Mouse (Mus musculus): ENCODE measurements around the gene Fbh1. TPM values are rescaled to one million over a fixed set of nuclear protein-coding genes. Genes with fewer than 3 reads are reported as not detected.

The Fbh1 gene
- polyA plus RNA-seq, 1 experiment from 2014 or later = 134 TPM

- no peaks in the 10 kb centered on the region for H3K4me1 ChIP-seq (ENCODE audit: control insufficient read depth, insufficient read depth, low read length)
- no peaks in the 10 kb centered on the region for H3K27me3 ChIP-seq (ENCODE audit: control insufficient read depth, insufficient read depth, low read length)
- H3K36me3 ChIP-seq (ENCODE audit: control insufficient read depth, insufficient read depth, low read length) = no peaks in the 10 kb centered on the region
- DNase-seq (ENCODE audit: low spot score) = no peak
- no peak overlapping the region for H3K9ac ChIP-seq (ENCODE audit: low read length)
- no peak overlapping the region for H3K4me3 ChIP-seq (ENCODE audit: low read depth, low read length)
- H3K27ac ChIP-seq (ENCODE audit: low read depth, low read length) = no peak overlapping the region
- H3K4me2 ChIP-seq (ENCODE audit: low read depth) = no peak overlapping the region
- no peak for ATAC-seq (ENCODE audit: insufficient read depth, low FRiP score, low TSS enrichment)
- H3K9me3 ChIP-seq (ENCODE audit: control insufficient read depth, low read length) = no peaks in the 10 kb centered on the region
- 93% methylated on average over 1 of the region's 2 CpGs for WGBS
These were observed 83.3 kb downstream of the Fbh1 start for GRCm38 (mm10) chr2:11694104-11694503.

- no peak for ATAC-seq (ENCODE audit: insufficient read depth, low FRiP score, low TSS enrichment)
These were observed 84.0 kb downstream of the Fbh1 start for GRCm38 (mm10) chr2:11693352-11693751.

More at GRCm38 (mm10) chr2:11693352-11693751, 84.0 kb downstream of the Fbh1 start:
- H3K9me3 ChIP-seq (ENCODE audit: control insufficient read depth, low read length) = no peaks in the 10 kb centered on the region
- DNase-seq (ENCODE audit: low spot score) = no peak
- no peak overlapping the region for H3K4me3 ChIP-seq (ENCODE audit: low read depth, low read length)
- H3K4me1 ChIP-seq (ENCODE audit: control insufficient read depth, insufficient read depth, low read length) = no peaks in the 10 kb centered on the region
- no peaks in the 10 kb centered on the region for H3K36me3 ChIP-seq (ENCODE audit: control insufficient read depth, insufficient read depth, low read length)
- no peak overlapping the region for H3K27ac ChIP-seq (ENCODE audit: low read depth, low read length)
- 93% methylated on average over 4 of the region's 4 CpGs for WGBS
- H3K9ac ChIP-seq (ENCODE audit: low read length) = no peak overlapping the region
- H3K27me3 ChIP-seq (ENCODE audit: control insufficient read depth, insufficient read depth, low read length) = no peaks in the 10 kb centered on the region
- H3K4me2 ChIP-seq (ENCODE audit: low read depth) = no peak overlapping the region

Other genes starting within 250 kb of the Fbh1 start
- gene Pfkfb3, start 223.5 kb downstream of the Fbh1 start, polyA plus RNA-seq (2014; fragmentation: Nextera tagmentation; extraction: Ambion mirVana) = 15.9 and 18.6 TPM in 2 replicates
- 188 and 192 TPM in 2 replicates for gene Rbm17, start 173.4 kb downstream of the Fbh1 start, polyA plus RNA-seq (2014; fragmentation: Nextera tagmentation; extraction: Ambion mirVana)
- not detected in 2 replicates for gene Gm17490, start 151.3 kb downstream of the Fbh1 start, polyA plus RNA-seq (2014; fragmentation: Nextera tagmentation; extraction: Ambion mirVana)
- gene Il2ra, start 134.8 kb downstream of the Fbh1 start, polyA plus RNA-seq (2014; fragmentation: Nextera tagmentation; extraction: Ambion mirVana) = not detected in 2 replicates
- 0.41 and 0.82 TPM in 2 replicates for gene Il15ra, start 72.3 kb downstream of the Fbh1 start, polyA plus RNA-seq (2014; fragmentation: Nextera tagmentation; extraction: Ambion mirVana)
- 28.0 and 30.0 TPM in 2 replicates for gene Ankrd16, start 294 bp upstream of the Fbh1 start, polyA plus RNA-seq (2014; fragmentation: Nextera tagmentation; extraction: Ambion mirVana)